Mouse (Mus musculus): Measurements from ENCODE around the gene Rps6ka5. TPM values are rescaled to one million over a fixed set of nuclear protein-coding genes. Genes with fewer than 3 reads are reported as not detected.

Gene Rps6ka5
- total and polyA plus RNA-seq, 3 experiments, result 0.92 to 3.3 TPM; not detected in 1

GRCm38 (mm10) chr12:100538445-100539157 lies 188.2 kb downstream of the Rps6ka5 start:
- H3K9ac ChIP-seq (ENCODE audit: control insufficient read depth, low read depth, low read length, poor library complexity, severe bottlenecking), result no peak overlapping the region
- H3K4me3 ChIP-seq (ENCODE audit: control insufficient read depth in 1 of 2, insufficient read depth in 1 of 2, low read depth in 2 of 2, low read length in 2 of 2), result no peak overlapping the region
- TF ChIP-seq CHD1 (IDR thresholded peaks at IDR 0.05; ENCODE audit: low read depth, low read length) (no peak), ZKSCAN1 (IDR thresholded peaks at IDR 0.05; ENCODE audit: low read depth, low read length) (no peak), MAX (IDR thresholded peaks at IDR 0.05; ENCODE audit: low read length) (no peak), POLR2A (IDR thresholded peaks at IDR 0.05; ENCODE audit: control insufficient read depth in 1 of 2, insufficient read depth in 1 of 2, low read depth in 1 of 2, low read length in 2 of 2, poor library complexity in 1 of 2) (no peak), USF2 (IDR thresholded peaks at IDR 0.05; ENCODE audit: borderline replicate concordance in 1 of 2, insufficient read depth in 1 of 2, low read depth in 1 of 2, low read length in 2 of 2) (0 out of 4 replicates have a peak, but pooled peaks of 1 of the 2 experiments have one; percentile 25), ELF1 (IDR thresholded peaks at IDR 0.05; ENCODE audit: low read depth, low read length) (no peak; the same call in 1 of the 2 replicates), EP300 (IDR thresholded peaks at IDR 0.05; ENCODE audit: low read depth in 1 of 2, low read length in 2 of 2) (no peak), GABPA (IDR thresholded peaks at IDR 0.05; ENCODE audit: low read depth, low read length) (no peak), RAD21 (IDR thresholded peaks at IDR 0.05; ENCODE audit: low read depth, low read length) (no peak), POLR2AphosphoS5 (IDR thresholded peaks at IDR 0.05; ENCODE audit: borderline replicate concordance, low read depth, low read length) (no peak), ZNF384 (IDR thresholded peaks at IDR 0.05; ENCODE audit: low read depth, low read length) (no peak), MYB (IDR thresholded peaks at IDR 0.05; ENCODE audit: low read depth, low read length) (no peak), ZMIZ1 (IDR thresholded peaks at IDR 0.05; ENCODE audit: low read depth, low read length) (no peak), ZC3H11A (IDR thresholded peaks at IDR 0.05; ENCODE audit: low read depth, low read length) (no peak), MXI1 (IDR thresholded peaks at IDR 0.05; ENCODE audit: low read depth, low read length) (no peak), SMC3 (IDR thresholded peaks at IDR 0.05; ENCODE audit: low read depth, low read length) (no peak), CTCF (IDR thresholded peaks at IDR 0.05 in 2 of 3, conservative IDR thresholded peaks at IDR 0.05 in 1 of 3; ENCODE audit: control insufficient read depth in 1 of 3, insufficient read depth in 1 of 3, low read depth in 2 of 3, low read length in 3 of 3, poor library complexity in 1 of 3, severe bottlenecking in 1 of 3) (no peak), BHLHE40 (IDR thresholded peaks at IDR 0.05; ENCODE audit: borderline replicate concordance, low read depth, low read length) (no peak), POLR2AphosphoS2 (IDR thresholded peaks at IDR 0.05; ENCODE audit: low read length) (no peak), NELFE (IDR thresholded peaks at IDR 0.05; ENCODE audit: low read depth, low read length) (no peak), ETS1 (IDR thresholded peaks at IDR 0.05; ENCODE audit: low read depth, low read length) (0 out of 2 replicates have a peak, but pooled peaks have one; percentile 24), MAZ (IDR thresholded peaks at IDR 0.05; ENCODE audit: low read depth, low read length) (no peak), RCOR1 (IDR thresholded peaks at IDR 0.05; ENCODE audit: low read depth, low read length) (no peak), USF1 (IDR thresholded peaks at IDR 0.05; ENCODE audit: low read depth, low read length) (peak; percentile 79), MYC (IDR thresholded peaks at IDR 0.05; ENCODE audit: low read depth, low read length) (0 out of 2 replicates have a peak, but pooled peaks have one; percentile 52), SIN3A (IDR thresholded peaks at IDR 0.05; ENCODE audit: low read length) (no peak), HCFC1 (IDR thresholded peaks at IDR 0.05; ENCODE audit: low read depth, low read length) (no peak), KAT2A (conservative IDR thresholded peaks at IDR 0.05; ENCODE audit: low read depth, low read length) (no peak), CHD2 (IDR thresholded peaks at IDR 0.05; ENCODE audit: low read length) (no peak)
- no peaks in the 10 kb centered on the region for H3K9me3 ChIP-seq (replicated peaks; ENCODE audit: insufficient read depth, low read length)
- H3K27ac ChIP-seq (ENCODE audit: control insufficient read depth, low read depth, low read length), result no peak overlapping the region
- peaks cover 0 to 11% of the 10 kb centered on the region in 2 experiments; a peak in 2 of 4 replicates for H3K36me3 ChIP-seq (ENCODE audit: control insufficient read depth in 1 of 2, insufficient read depth in 2 of 2, low read length in 2 of 2)
- no peaks in the 10 kb centered on the region for H3K27me3 ChIP-seq (ENCODE audit: control insufficient read depth in 1 of 2, insufficient read depth in 2 of 2, low read length in 2 of 2)
- no peaks in the 10 kb centered on the region for H3K79me2 ChIP-seq (ENCODE audit: control insufficient read depth, insufficient read depth, low read length, poor library complexity)
- peaks cover 3 to 7% of the 10 kb centered on the region in 2 experiments for H3K4me1 ChIP-seq (ENCODE audit: control insufficient read depth in 1 of 2, insufficient read depth in 2 of 2, low read length in 2 of 2)
- peak; percentile 54 for DNase-seq (ENCODE audit: low read depth, low spot score)

Measured in MEL (cell line).